Mouse (Mus musculus): ENCODE measurements around the gene Cfap74. TPM values are rescaled to one million over a fixed set of nuclear protein-coding genes. Genes with fewer than 3 reads are reported as not detected.
A peak's percentile ranks its signal among the peaks of the same experiment; 100 is the strongest.

Cfap74 gene
- polyA plus RNA-seq, 1 experiment from 2014 or later: 0.79 TPM

DNA sequence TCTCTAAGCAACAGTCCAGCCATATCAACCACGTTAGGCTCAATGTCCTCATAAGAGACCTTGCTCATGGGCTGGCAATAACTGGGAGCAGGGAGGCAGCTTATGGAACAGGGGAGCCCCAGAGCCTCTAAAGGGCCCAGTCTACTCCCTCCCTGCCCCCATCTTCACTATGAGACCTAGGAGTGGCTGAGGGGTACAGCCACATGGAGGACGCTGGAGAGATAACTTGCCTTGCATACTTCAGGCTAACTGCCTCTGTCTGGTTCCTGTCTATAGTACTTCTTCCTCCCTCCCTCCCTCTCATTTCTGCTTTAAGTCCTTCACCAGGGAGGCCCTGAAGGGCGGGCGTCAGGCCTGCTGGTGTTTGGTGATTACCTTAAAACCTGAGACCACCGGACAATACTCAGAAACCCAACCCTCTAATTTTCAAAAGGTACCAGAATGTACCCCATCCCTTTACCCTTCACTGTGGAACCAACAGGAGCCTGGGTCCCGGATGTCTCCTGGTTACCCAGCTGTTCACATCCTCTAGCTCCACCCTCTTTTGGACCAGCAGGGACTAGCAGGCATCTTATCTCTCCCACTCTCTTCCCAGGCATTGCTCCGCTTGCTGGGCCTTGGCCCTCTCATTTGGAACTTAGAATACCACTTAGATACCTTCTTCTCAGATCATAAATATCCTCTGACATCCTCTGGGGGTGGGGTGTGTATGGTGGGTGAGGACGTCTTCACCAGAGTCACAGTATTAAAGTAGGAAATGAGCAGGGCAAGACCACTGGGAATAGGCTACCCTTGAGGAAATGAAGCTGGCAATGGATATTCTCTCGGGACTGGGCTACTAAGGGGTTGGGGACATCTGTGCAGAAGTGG lies 80.3 kb downstream of the Cfap74 start:
- H3K27me3 ChIP-seq (ENCODE audit: control insufficient read depth, insufficient read depth, low read length): no peaks in the 10 kb centered on the region
- no peak overlapping the region for H3K4me2 ChIP-seq (replicated peaks; ENCODE audit: low read depth)
- no peak for DNase-seq (ENCODE audit: low spot score)
- no peaks in the 10 kb centered on the region for H3K36me3 ChIP-seq (ENCODE audit: control insufficient read depth, insufficient read depth, low read length)
- TF ChIP-seq CTCF (IDR thresholded peaks at IDR 0.05; ENCODE audit: low read depth) (no peak), EP300 (optimal IDR thresholded peaks at IDR 0.05) (no peak)
- no peak for ATAC-seq (ENCODE audit: low FRiP score, low TSS enrichment)
- peaks cover 22% of the 10 kb centered on the region for H3K4me1 ChIP-seq (replicated peaks; ENCODE audit: control insufficient read depth, insufficient read depth)
- H3K9ac ChIP-seq (ENCODE audit: low read length): no peak overlapping the region
- 80% methylated on average over 9 of the region's 9 CpGs for WGBS
- no peaks in the 10 kb centered on the region for H3K9me3 ChIP-seq (ENCODE audit: control insufficient read depth, low read length)
- H3K4me3 ChIP-seq (ENCODE audit: low read depth, low read length): no peak overlapping the region
- H3K27ac ChIP-seq (replicated peaks): peak overlapping the region; percentile 94

DNA sequence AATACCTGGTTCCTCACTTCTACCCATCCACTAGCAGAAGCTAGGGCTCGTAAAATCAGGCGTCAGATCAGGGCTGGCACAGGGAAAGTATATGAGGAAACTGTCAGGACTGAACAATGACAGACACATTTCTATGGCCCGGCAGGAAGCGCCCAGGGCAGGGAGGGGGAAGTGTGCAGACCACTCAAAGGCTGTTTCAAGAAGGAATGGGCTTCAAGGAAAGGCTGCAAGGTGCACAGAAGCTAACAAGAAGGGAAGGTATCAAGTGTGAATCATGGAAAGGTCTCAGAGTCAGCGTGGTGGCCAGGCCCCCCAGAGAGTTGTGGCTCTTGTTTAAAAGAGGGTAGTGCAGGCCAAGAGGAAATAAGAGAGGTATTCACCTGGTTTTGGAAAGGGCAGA lies 81.5 kb downstream of the Cfap74 start:
- ATAC-seq (ENCODE audit: low FRiP score, low TSS enrichment): no peak
- no peak for DNase-seq (ENCODE audit: low spot score)
- WGBS: 24% methylated on average over 5 of the region's 5 CpGs
- H3K4me2 ChIP-seq (replicated peaks; ENCODE audit: low read depth): peak overlapping the region; percentile 75
- peak overlapping the region; percentile 100 for H3K9ac ChIP-seq (ENCODE audit: low read length)
- H3K27me3 ChIP-seq (ENCODE audit: control insufficient read depth, insufficient read depth, low read length): no peaks in the 10 kb centered on the region
- no peaks in the 10 kb centered on the region for H3K36me3 ChIP-seq (ENCODE audit: control insufficient read depth, insufficient read depth, low read length)
- H3K9me3 ChIP-seq (ENCODE audit: control insufficient read depth, low read length): no peaks in the 10 kb centered on the region
- H3K4me3 ChIP-seq (ENCODE audit: low read depth, low read length): peak overlapping the region; percentile 99
- peaks cover 22% of the 10 kb centered on the region for H3K4me1 ChIP-seq (replicated peaks; ENCODE audit: control insufficient read depth, insufficient read depth)
- peak overlapping the region; percentile 97 for H3K27ac ChIP-seq (replicated peaks)
- no peak for TF ChIP-seq CTCF (IDR thresholded peaks at IDR 0.05; ENCODE audit: low read depth)
- no peak for TF ChIP-seq EP300 (optimal IDR thresholded peaks at IDR 0.05)

DNA sequence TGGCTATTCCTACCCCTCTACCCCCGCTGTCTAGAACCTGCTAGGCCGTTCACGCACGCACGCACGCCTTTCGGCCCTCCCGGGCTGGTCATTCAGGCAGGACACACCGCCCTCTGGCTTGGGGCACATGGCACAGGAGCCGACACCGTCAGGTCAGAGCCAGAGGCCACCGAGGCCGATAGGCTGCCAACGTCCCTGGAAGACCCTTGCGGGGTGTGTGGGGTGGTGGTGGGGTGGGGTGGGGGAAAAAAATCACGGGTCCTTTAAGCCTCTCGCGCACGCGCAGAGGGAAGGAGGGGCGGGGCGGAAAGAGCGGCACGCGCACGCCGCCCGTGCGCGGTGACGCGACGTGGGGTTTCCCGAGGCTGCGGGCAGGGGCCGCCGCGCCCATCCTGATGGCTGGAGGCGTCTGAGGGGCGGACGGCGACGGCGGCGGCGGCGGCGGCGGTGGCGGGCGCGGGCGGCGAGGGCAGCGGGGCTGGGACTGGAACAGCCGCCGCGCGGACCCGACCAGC lies 82.1 kb downstream of the Cfap74 start, which contains the start of gene Gnb1:
Gene Gnb1, plus strand, starts transcription at position 372 of the 515 bp plus-strand sequence.
- no peaks in the 10 kb centered on the region for H3K27me3 ChIP-seq (ENCODE audit: control insufficient read depth, insufficient read depth, low read length)
- peak within 1 kb of the TSS; percentile 100 for H3K9ac ChIP-seq (ENCODE audit: low read length)
- no peaks in the 10 kb centered on the region for H3K36me3 ChIP-seq (ENCODE audit: control insufficient read depth, insufficient read depth, low read length)
- H3K27ac ChIP-seq (replicated peaks): peak within 1 kb of the TSS; percentile 97
- DNase-seq (ENCODE audit: low spot score): peak; percentile 93
- no peaks in the 10 kb centered on the region for H3K9me3 ChIP-seq (ENCODE audit: control insufficient read depth, low read length)
- 0% methylated on average over 25 of the region's 60 CpGs for WGBS
- peaks cover 22% of the 10 kb centered on the region for H3K4me1 ChIP-seq (replicated peaks; ENCODE audit: control insufficient read depth, insufficient read depth)
- H3K4me3 ChIP-seq (ENCODE audit: low read depth, low read length): peak within 1 kb of the TSS; percentile 99
- peak; percentile 77 for ATAC-seq (ENCODE audit: low FRiP score, low TSS enrichment)
- TF ChIP-seq CTCF (IDR thresholded peaks at IDR 0.05; ENCODE audit: low read depth): peak; percentile 56
- no peak for TF ChIP-seq EP300 (optimal IDR thresholded peaks at IDR 0.05)
- peak within 1 kb of the TSS; percentile 75 for H3K4me2 ChIP-seq (replicated peaks; ENCODE audit: low read depth)

DNA sequence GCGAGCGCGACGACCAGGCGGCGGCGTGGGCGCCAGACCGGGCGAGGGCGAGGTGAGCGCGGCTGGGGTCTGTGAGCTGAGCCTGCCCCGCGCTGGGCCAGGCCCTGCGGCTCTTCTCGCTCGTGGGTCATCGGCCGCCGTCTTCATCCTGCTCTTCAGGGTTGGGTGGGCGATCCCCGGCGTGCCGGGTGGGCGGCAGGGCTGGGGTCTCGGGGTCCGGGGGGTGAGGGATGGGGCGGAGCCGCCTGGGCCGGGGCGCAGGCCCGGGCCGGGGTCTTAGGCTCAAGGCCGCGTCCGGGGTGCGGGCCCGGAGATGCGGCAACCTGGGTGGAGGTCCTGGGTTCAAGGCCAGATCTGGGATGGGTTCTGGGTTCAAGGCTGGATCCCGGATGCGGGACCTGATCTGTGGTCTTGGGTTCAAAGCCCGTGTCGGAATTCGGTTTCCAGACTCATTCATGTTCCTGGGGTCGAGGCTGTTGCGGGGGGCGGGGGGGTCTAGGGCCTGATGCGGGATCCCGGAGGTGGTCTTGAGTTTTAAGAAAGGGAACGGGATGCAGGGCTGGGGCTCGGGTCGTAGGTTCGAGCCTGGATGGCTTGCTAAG lies 82.6 kb downstream of the Cfap74 start:
- Histone ChIP-seq H3K36me3 (ENCODE audit: control insufficient read depth, insufficient read depth, low read length) (no peaks in the 10 kb centered on the region), H3K4me3 (ENCODE audit: low read depth, low read length) (peak overlapping the region; percentile 99), H3K9ac (ENCODE audit: low read length) (peak overlapping the region; percentile 100), H3K27me3 (ENCODE audit: control insufficient read depth, insufficient read depth, low read length) (no peaks in the 10 kb centered on the region), H3K9me3 (ENCODE audit: control insufficient read depth, low read length) (no peaks in the 10 kb centered on the region), H3K27ac (replicated peaks) (peak overlapping the region; percentile 97), H3K4me2 (replicated peaks; ENCODE audit: low read depth) (peak overlapping the region; percentile 75), H3K4me1 (replicated peaks; ENCODE audit: control insufficient read depth, insufficient read depth) (peaks cover 22% of the 10 kb centered on the region)
- DNase-seq (ENCODE audit: low spot score) (no peak), ATAC-seq (ENCODE audit: low FRiP score, low TSS enrichment) (peak; percentile 25; the same call in 1 of the 2 replicates)
- TF ChIP-seq EP300 (optimal IDR thresholded peaks at IDR 0.05): no peak
- TF ChIP-seq CTCF (IDR thresholded peaks at IDR 0.05; ENCODE audit: low read depth): no peak
- under 1% methylated on average over 44 of the region's 54 CpGs for WGBS

DNA sequence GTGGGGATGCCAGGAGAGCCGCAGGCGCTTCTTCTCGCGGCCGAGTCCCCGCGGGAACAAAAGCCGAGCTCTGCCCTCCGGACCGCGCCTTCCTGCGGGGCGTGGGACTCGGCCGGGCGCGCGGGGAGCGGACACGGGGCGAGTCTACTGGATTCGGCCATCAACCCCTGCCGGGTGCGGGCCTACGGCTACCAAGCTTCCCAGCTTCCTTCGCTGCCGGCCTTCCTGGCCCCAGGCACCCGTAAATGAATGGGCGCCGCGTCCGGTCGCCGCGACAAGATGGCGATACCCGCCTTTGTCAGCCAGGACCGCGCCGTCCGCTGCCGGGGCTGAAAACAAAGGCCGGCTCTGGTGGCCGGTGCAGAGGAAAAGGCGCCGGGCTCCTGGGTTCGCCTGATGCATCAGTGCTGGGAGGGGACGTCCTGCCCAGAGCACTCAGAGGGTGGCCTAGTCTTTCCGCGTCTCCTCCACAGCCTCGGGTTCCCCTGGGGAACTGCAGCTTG lies 83.2 kb downstream of the Cfap74 start:
- Histone ChIP-seq H3K27ac (replicated peaks) (peak overlapping the region; percentile 97), H3K27me3 (ENCODE audit: control insufficient read depth, insufficient read depth, low read length) (no peaks in the 10 kb centered on the region), H3K9me3 (ENCODE audit: control insufficient read depth, low read length) (no peaks in the 10 kb centered on the region), H3K36me3 (ENCODE audit: control insufficient read depth, insufficient read depth, low read length) (no peaks in the 10 kb centered on the region), H3K4me1 (replicated peaks; ENCODE audit: control insufficient read depth, insufficient read depth) (peaks cover 20% of the 10 kb centered on the region), H3K4me3 (ENCODE audit: low read depth, low read length) (peak overlapping the region; percentile 99), H3K9ac (ENCODE audit: low read length) (peak overlapping the region; percentile 100), H3K4me2 (replicated peaks; ENCODE audit: low read depth) (peak overlapping the region; percentile 75)
- TF ChIP-seq EP300 (optimal IDR thresholded peaks at IDR 0.05): no peak
- peak; percentile 3; the same call in 1 of the 2 replicates for TF ChIP-seq CTCF (IDR thresholded peaks at IDR 0.05; ENCODE audit: low read depth)
- under 1% methylated on average over 51 of the region's 51 CpGs for WGBS
- ATAC-seq (ENCODE audit: low FRiP score, low TSS enrichment) (peak; percentile 1; the same call in 1 of the 2 replicates), DNase-seq (ENCODE audit: low spot score) (peak; percentile 76)
